Mouse (Mus musculus): Measurements from ENCODE around the gene Gm21974. TPM values are rescaled to one million over a fixed set of nuclear protein-coding genes. Genes with fewer than 3 reads are reported as not detected.
"Not testable (repeated sequence)": the region's sequence is repeated elsewhere in the genome, so short reads cannot be mapped to it uniquely, and the experiment has no call there.

Gene Gm21974
- polyA plus RNA-seq, 1 experiment from 2014 or later: not detected

GRCm38 (mm10) chr7:127849973-127850875 is 45.0 kb downstream of the Gm21974 start:
- no peaks in the 10 kb centered on the region for H3K4me1 ChIP-seq (replicated peaks; ENCODE audit: control insufficient read depth, insufficient read depth, low read length)
- H3K9ac ChIP-seq (ENCODE audit: low read length): no peak overlapping the region
- H3K27me3 ChIP-seq (ENCODE audit: control insufficient read depth, insufficient read depth, low read depth, low read length): no peaks in the 10 kb centered on the region
- no peak overlapping the region for H3K4me2 ChIP-seq (ENCODE audit: low read depth, low read length)
- peaks cover 11% of the 10 kb centered on the region; the same call in 1 of the 2 replicates for H3K36me3 ChIP-seq (ENCODE audit: control insufficient read depth, insufficient read depth, low read length)
- no peak for ATAC-seq (ENCODE audit: low read depth)
- H3K4me3 ChIP-seq (ENCODE audit: low read length): no peak overlapping the region
- H3K27ac ChIP-seq (ENCODE audit: low read length): no peak overlapping the region
- 65% methylated on average over 6 of the region's 6 CpGs for WGBS
- no peaks in the 10 kb centered on the region for H3K9me3 ChIP-seq (ENCODE audit: control insufficient read depth, low read length)

GRCm38 (mm10) chr7:127842001-127842718 is 53.1 kb downstream of the Gm21974 start:
- peak overlapping the region; percentile 80 for H3K9ac ChIP-seq (ENCODE audit: low read length)
- peak overlapping the region; percentile 84 for H3K27ac ChIP-seq (ENCODE audit: low read length)
- peak overlapping the region; percentile 74 for H3K4me3 ChIP-seq (ENCODE audit: low read length)
- H3K27me3 ChIP-seq (ENCODE audit: control insufficient read depth, insufficient read depth, low read depth, low read length): no peaks in the 10 kb centered on the region
- WGBS: under 1% methylated on average over 40 of the region's 40 CpGs
- H3K9me3 ChIP-seq (ENCODE audit: control insufficient read depth, low read length): no peaks in the 10 kb centered on the region
- H3K36me3 ChIP-seq (ENCODE audit: control insufficient read depth, insufficient read depth, low read length): peaks cover 21% of the 10 kb centered on the region; the same call in 1 of the 2 replicates
- peak; percentile 58 for ATAC-seq (ENCODE audit: low read depth)
- peak overlapping the region; percentile 80 for H3K4me2 ChIP-seq (ENCODE audit: low read depth, low read length)
- H3K4me1 ChIP-seq (replicated peaks; ENCODE audit: control insufficient read depth, insufficient read depth, low read length): peaks cover 11% of the 10 kb centered on the region

- H3K4me2 ChIP-seq (ENCODE audit: low read depth, low read length): peak overlapping the region; percentile 80
- WGBS: under 1% methylated on average over 46 of the region's 46 CpGs
- H3K27ac ChIP-seq (ENCODE audit: low read length): peak overlapping the region; percentile 84
- H3K36me3 ChIP-seq (ENCODE audit: control insufficient read depth, insufficient read depth, low read length): peaks cover 17% of the 10 kb centered on the region; the same call in 1 of the 2 replicates
- H3K9ac ChIP-seq (ENCODE audit: low read length): peak overlapping the region; percentile 80
- H3K9me3 ChIP-seq (ENCODE audit: control insufficient read depth, low read length): no peaks in the 10 kb centered on the region
- peak overlapping the region; percentile 74 for H3K4me3 ChIP-seq (ENCODE audit: low read length)
- ATAC-seq (ENCODE audit: low read depth): peak; percentile 95
- no peaks in the 10 kb centered on the region for H3K27me3 ChIP-seq (ENCODE audit: control insufficient read depth, insufficient read depth, low read depth, low read length)
- H3K4me1 ChIP-seq (replicated peaks; ENCODE audit: control insufficient read depth, insufficient read depth, low read length): peaks cover 11% of the 10 kb centered on the region
These were observed 53.8 kb downstream of the Gm21974 start for GRCm38 (mm10) chr7:127841340-127842000.

- 2% methylated on average over 15 of the region's 15 CpGs for WGBS
- H3K4me3 ChIP-seq (ENCODE audit: low read length): peak overlapping the region; percentile 74
- peaks cover 11% of the 10 kb centered on the region for H3K4me1 ChIP-seq (replicated peaks; ENCODE audit: control insufficient read depth, insufficient read depth, low read length)
- H3K27ac ChIP-seq (ENCODE audit: low read length): peak overlapping the region; percentile 84
- H3K4me2 ChIP-seq (ENCODE audit: low read depth, low read length): peak overlapping the region; percentile 80
- peak; percentile 11 for ATAC-seq (ENCODE audit: low read depth)
- H3K27me3 ChIP-seq (ENCODE audit: control insufficient read depth, insufficient read depth, low read depth, low read length): no peaks in the 10 kb centered on the region
- peaks cover 15% of the 10 kb centered on the region; the same call in 1 of the 2 replicates for H3K36me3 ChIP-seq (ENCODE audit: control insufficient read depth, insufficient read depth, low read length)
- peak overlapping the region; percentile 80 for H3K9ac ChIP-seq (ENCODE audit: low read length)
- no peaks in the 10 kb centered on the region for H3K9me3 ChIP-seq (ENCODE audit: control insufficient read depth, low read length)
These were observed 54.4 kb downstream of the Gm21974 start for GRCm38 (mm10) chr7:127840886-127841285.

GRCm38 (mm10) chr7:127840031-127840430 is 55.2 kb downstream of the Gm21974 start:
- 76% methylated on average over 2 of the region's 2 CpGs for WGBS
- H3K27ac ChIP-seq (ENCODE audit: low read length); H3K9ac ChIP-seq (ENCODE audit: low read length); H3K4me3 ChIP-seq (ENCODE audit: low read length); H3K27me3 ChIP-seq (ENCODE audit: control insufficient read depth, insufficient read depth, low read depth, low read length); H3K4me2 ChIP-seq (ENCODE audit: low read depth, low read length); ATAC-seq (ENCODE audit: low read depth); H3K9me3 ChIP-seq (ENCODE audit: control insufficient read depth, low read length): not testable (repeated sequence)
- Histone ChIP-seq H3K4me1 (replicated peaks; ENCODE audit: control insufficient read depth, insufficient read depth, low read length) (peaks cover 11% of the 10 kb centered on the region), H3K36me3 (ENCODE audit: control insufficient read depth, insufficient read depth, low read length) (peaks cover 14% of the 10 kb centered on the region; the same call in 1 of the 2 replicates)

- H3K9me3 ChIP-seq (ENCODE audit: control insufficient read depth, low read length); H3K4me3 ChIP-seq (ENCODE audit: low read length); H3K9ac ChIP-seq (ENCODE audit: low read length); H3K4me1 ChIP-seq (replicated peaks; ENCODE audit: control insufficient read depth, insufficient read depth, low read length); ATAC-seq (ENCODE audit: low read depth); H3K36me3 ChIP-seq (ENCODE audit: control insufficient read depth, insufficient read depth, low read length); H3K27ac ChIP-seq (ENCODE audit: low read length); H3K4me2 ChIP-seq (ENCODE audit: low read depth, low read length); H3K27me3 ChIP-seq (ENCODE audit: control insufficient read depth, insufficient read depth, low read depth, low read length): not testable (repeated sequence)
- WGBS: 77% methylated on average over 4 of the region's 4 CpGs
These were observed 57.4 kb downstream of the Gm21974 start for GRCm38 (mm10) chr7:127837878-127838277.

- Histone ChIP-seq H3K4me2 (ENCODE audit: low read depth, low read length) (no peak overlapping the region), H3K27ac (ENCODE audit: low read length) (no peak overlapping the region), H3K9ac (ENCODE audit: low read length) (no peak overlapping the region), H3K4me1 (replicated peaks; ENCODE audit: control insufficient read depth, insufficient read depth, low read length) (peaks cover 5% of the 10 kb centered on the region), H3K36me3 (ENCODE audit: control insufficient read depth, insufficient read depth, low read length) (no peaks in the 10 kb centered on the region), H3K9me3 (ENCODE audit: control insufficient read depth, low read length) (no peaks in the 10 kb centered on the region), H3K27me3 (ENCODE audit: control insufficient read depth, insufficient read depth, low read depth, low read length) (no peaks in the 10 kb centered on the region), H3K4me3 (ENCODE audit: low read length) (no peak overlapping the region)
- 81% methylated on average over 5 of the region's 5 CpGs for WGBS
- no peak for ATAC-seq (ENCODE audit: low read depth)
These were observed 57.8 kb downstream of the Gm21974 start for GRCm38 (mm10) chr7:127837473-127837872.

Measured in lung, embryonic 16.5 days (tissue).